Comparison of ENCODE assay signal across 23 mouse cellular contexts in genomic region chr6:54726796-54727195, GRCm38 (mm10). TPM values are rescaled to one million over a fixed set of nuclear protein-coding genes. Genes with fewer than 3 reads are reported as not detected.
A peak's percentile ranks its signal among the peaks of the same experiment; 100 is the strongest.
DNase-seq lines count a peak whose midpoint lies in the region; ATAC-seq and TF ChIP-seq lines count a peak whose summit lies in the region.
"Had no signal": no experiment of that assay in that cellular context is flagged by ENCODE, and none has a peak within 500 bp of the region (broad histone marks: within the 10 kb centered on the region; RNA-seq: fewer than 3 reads in every experiment).

No protein-coding gene starts in this region.

- no peak for ATAC-seq in forebrain, embryonic 11.5 days (replicated peaks; ENCODE audit: low FRiP score)
- ATAC-seq in liver, embryonic 12.5 days, result no peak
- ATAC-seq: CD4-positive, CD25-positive, alpha-beta regulatory T cell, adult 4 months; forebrain, embryonic 13.5 days; forebrain, embryonic 15.5 days; forebrain, postnatal 0 days had no signal

- no peak overlapping the region for H3K9ac ChIP-seq in forebrain, embryonic 11.5 days (ENCODE audit: low read length)
- H3K9ac ChIP-seq in liver, adult 2 months (ENCODE audit: low read depth, low read length), result no peak overlapping the region
- H3K9ac ChIP-seq in liver, embryonic 12.5 days, result no peak overlapping the region
- H3K9ac ChIP-seq: embryonic facial prominence, embryonic 12.5 days; forebrain, embryonic 13.5 days; forebrain, embryonic 15.5 days; forebrain, postnatal 0 days had no signal

- no peaks in the 10 kb centered on the region for H3K36me3 ChIP-seq in forebrain, embryonic 11.5 days (ENCODE audit: control insufficient read depth, insufficient read depth, low read length)
- no peaks in the 10 kb centered on the region for H3K36me3 ChIP-seq in forebrain, embryonic 10.5 days (replicated peaks)
- no peaks in the 10 kb centered on the region for H3K36me3 ChIP-seq in heart, embryonic 10.5 days
- H3K36me3 ChIP-seq in liver, adult 2 months (ENCODE audit: control insufficient read depth, insufficient read depth, low read length), result no peaks in the 10 kb centered on the region
- no peaks in the 10 kb centered on the region for H3K36me3 ChIP-seq in liver, embryonic 12.5 days
- H3K36me3 ChIP-seq in E14TG2a.4 (ENCODE audit: insufficient read depth, low read length), result no peaks in the 10 kb centered on the region
- H3K36me3 ChIP-seq: embryonic facial prominence, embryonic 10.5 days; embryonic facial prominence, embryonic 12.5 days; forebrain, embryonic 15.5 days had no signal

- H3K27ac ChIP-seq in forebrain, embryonic 11.5 days (ENCODE audit: low read depth, low read length), result no peak overlapping the region
- no peak overlapping the region for H3K27ac ChIP-seq in forebrain, embryonic 10.5 days
- H3K27ac ChIP-seq in heart, embryonic 10.5 days, result no peak overlapping the region
- H3K27ac ChIP-seq in liver, adult 2 months (replicated peaks; ENCODE audit: insufficient read depth, low read depth, low read length), result peak overlapping the region; percentile 65
- no peak overlapping the region for H3K27ac ChIP-seq in liver, embryonic 12.5 days
- H3K27ac ChIP-seq: embryonic facial prominence, embryonic 10.5 days; embryonic facial prominence, embryonic 12.5 days; forebrain, embryonic 13.5 days; forebrain, embryonic 15.5 days had no signal

- no peaks in the 10 kb centered on the region for H3K27me3 ChIP-seq in forebrain, embryonic 11.5 days (ENCODE audit: control insufficient read depth, insufficient read depth, low read length)
- H3K27me3 ChIP-seq in forebrain, embryonic 10.5 days (ENCODE audit: poor library complexity, severe bottlenecking), result no peaks in the 10 kb centered on the region
- H3K27me3 ChIP-seq in heart, embryonic 10.5 days (ENCODE audit: insufficient read depth, poor library complexity, severe bottlenecking), result no peaks in the 10 kb centered on the region
- H3K27me3 ChIP-seq in liver, adult 2 months (ENCODE audit: control insufficient read depth, insufficient read depth, low read length), result no peaks in the 10 kb centered on the region
- no peaks in the 10 kb centered on the region for H3K27me3 ChIP-seq in liver, embryonic 12.5 days (replicated peaks)
- peaks cover 6% of the 10 kb centered on the region; the same call in 1 of the 2 replicates for H3K27me3 ChIP-seq in E14TG2a.4 (ENCODE audit: insufficient read depth, low read length)
- H3K27me3 ChIP-seq: CH12.LX; embryonic facial prominence, embryonic 12.5 days; forebrain, embryonic 13.5 days; forebrain, embryonic 15.5 days had no signal

- peak; percentile 36 for DNase-seq in forebrain, embryonic 11.5 days (ENCODE audit: low spot score)
- no peak for DNase-seq in forebrain, embryonic 10.5 days (ENCODE audit: extremely low spot score, low spot score)
- DNase-seq in heart, embryonic 10.5 days (ENCODE audit: low spot score), result peak; percentile 70
- no peak for DNase-seq in heart, adult 18-20 months
- no peak for DNase-seq in liver, adult 2 months (ENCODE audit: extremely low read depth, low read depth, low spot score)
- DNase-seq: adrenal gland, adult 8-10 months; adrenal gland, postnatal 14 days; adrenal gland, postnatal 36 days; B cell, adult 2 months; cerebellum, adult 11-12 months; cerebellum, adult 2 months; cerebellum, adult 9-10 months; cerebellum, postnatal 10 days; cerebellum, postnatal 25 days; forebrain, postnatal 0 days had no signal

- no peak overlapping the region for H3K4me2 ChIP-seq in forebrain, embryonic 11.5 days (ENCODE audit: low read depth, low read length, severe bottlenecking)
- no peak overlapping the region for H3K4me2 ChIP-seq in liver, embryonic 12.5 days
- H3K4me2 ChIP-seq: embryonic facial prominence, embryonic 12.5 days; forebrain, embryonic 13.5 days; forebrain, embryonic 15.5 days had no signal

- TF ChIP-seq CTCF in liver, adult 2 months (IDR thresholded peaks at IDR 0.05; ENCODE audit: low read depth, low read length), result no peak
- no peak for TF ChIP-seq CTCF in E14TG2a.4 (conservative IDR thresholded peaks at IDR 0.05; ENCODE audit: low read length)

- H3K9me3 ChIP-seq in forebrain, embryonic 11.5 days (ENCODE audit: control insufficient read depth, low read length), result no peaks in the 10 kb centered on the region
- H3K9me3 ChIP-seq in forebrain, embryonic 10.5 days, result no peaks in the 10 kb centered on the region
- no peaks in the 10 kb centered on the region for H3K9me3 ChIP-seq in heart, embryonic 10.5 days
- no peaks in the 10 kb centered on the region for H3K9me3 ChIP-seq in liver, embryonic 12.5 days (replicated peaks)
- peaks cover 10% of the 10 kb centered on the region for H3K9me3 ChIP-seq in E14TG2a.4 (ENCODE audit: low read length)
- H3K9me3 ChIP-seq: embryonic facial prominence, embryonic 10.5 days; embryonic facial prominence, embryonic 12.5 days; forebrain, embryonic 13.5 days; forebrain, embryonic 15.5 days had no signal

- H3K4me1 ChIP-seq in forebrain, embryonic 11.5 days (replicated peaks; ENCODE audit: control insufficient read depth, insufficient read depth, low read length), result no peaks in the 10 kb centered on the region
- no peaks in the 10 kb centered on the region for H3K4me1 ChIP-seq in forebrain, embryonic 10.5 days
- H3K4me1 ChIP-seq in heart, embryonic 10.5 days, result no peaks in the 10 kb centered on the region
- H3K4me1 ChIP-seq in liver, adult 2 months (ENCODE audit: control insufficient read depth, insufficient read depth, low read length), result peaks cover 12% of the 10 kb centered on the region
- no peaks in the 10 kb centered on the region for H3K4me1 ChIP-seq in liver, embryonic 12.5 days
- 0 out of 2 replicates have a peak, but pooled peaks cover 2% of the 10 kb centered on the region for H3K4me1 ChIP-seq in E14TG2a.4 (replicated peaks; ENCODE audit: low read depth, low read length)
- H3K4me1 ChIP-seq: embryonic facial prominence, embryonic 10.5 days; embryonic facial prominence, embryonic 12.5 days; forebrain, embryonic 13.5 days had no signal

- H3K4me3 ChIP-seq in forebrain, embryonic 11.5 days (ENCODE audit: low read depth, low read length), result no peak overlapping the region
- no peak overlapping the region for H3K4me3 ChIP-seq in forebrain, embryonic 10.5 days
- H3K4me3 ChIP-seq in heart, embryonic 10.5 days, result no peak overlapping the region
- H3K4me3 ChIP-seq in liver, adult 2 months (ENCODE audit: insufficient read depth, low read depth, low read length), result no peak overlapping the region
- no peak overlapping the region for H3K4me3 ChIP-seq in liver, embryonic 12.5 days
- 0 out of 2 replicates have a peak overlapping the region, but pooled peaks have one; percentile 10 for H3K4me3 ChIP-seq in E14TG2a.4 (replicated peaks; ENCODE audit: low read length)
- H3K4me3 ChIP-seq: embryonic facial prominence, embryonic 10.5 days; embryonic facial prominence, embryonic 12.5 days; forebrain, embryonic 13.5 days; forebrain, embryonic 15.5 days had no signal

- H3K79me2 ChIP-seq in liver, adult 2 months (ENCODE audit: control insufficient read depth, insufficient read depth, low read length), result no peaks in the 10 kb centered on the region

- no peak for TF ChIP-seq POLR2A in liver, adult 2 months (IDR thresholded peaks at IDR 0.05; ENCODE audit: extremely low read depth, insufficient read depth, low read length)

- WGBS in forebrain, embryonic 11.5 days, result 81% methylated on average over 6 of the region's 6 CpGs
- WGBS in forebrain, embryonic 10.5 days, result 94% methylated on average over 6 of the region's 6 CpGs
- WGBS in heart, embryonic 10.5 days, result 83% methylated on average over 6 of the region's 6 CpGs
- 42% methylated on average over 6 of the region's 6 CpGs for WGBS in liver, adult 2 months
- 69% methylated on average over 6 of the region's 6 CpGs for WGBS in liver, embryonic 12.5 days (ENCODE audit: insufficient replicate concordance)

RNA-seq across cellular contexts. Expression of gene Mturn, which starts 45.4 kb away (rescaled TPM):
- 18.5 and 20.0 TPM in 2 replicates for polyA plus RNA-seq in forebrain, embryonic 11.5 days (2014; fragmentation: Nextera tagmentation; extraction: Ambion mirVana)
- polyA plus RNA-seq in forebrain, embryonic 10.5 days (2016; fragmentation: Nextera tagmentation; extraction: Ambion mirVana), result 7.9 and 10.0 TPM in 2 replicates
- 3.4 and 3.9 TPM in 2 replicates for polyA plus RNA-seq in heart, embryonic 10.5 days (2016; fragmentation: Nextera tagmentation; extraction: Ambion mirVana)
- total RNA-seq in heart, adult 18-20 months (2021), result 10 to 100 TPM; 17.0 to 18.4 TPM
- total RNA-seq in liver, adult 2 months (2014; rRNA removed), result 1.6 and 2.1 TPM in 2 replicates
- polyA plus RNA-seq in liver, adult 2 months (2012; rRNA removed), result 0.89 and 1.1 TPM in 2 replicates
- 0.72 and 1.1 TPM in 2 replicates for polyA plus RNA-seq in liver, embryonic 12.5 days (2016; fragmentation: Nextera tagmentation; extraction: Ambion mirVana)

Comparison
In these comparisons a context has a peak if more than half of its experiments do, and no peak if none do; other contexts are left out.
1. DNase-seq: peak in forebrain, embryonic 11.5 days (single experiment) and heart, embryonic 10.5 days (single experiment); none in forebrain, embryonic 10.5 days (single experiment), heart, adult 18-20 months (0 of 2) and liver, adult 2 months (single experiment).